Mouse (Mus musculus) retina, postnatal 1 day (tissue): Measurements from ENCODE around the gene Arpc5.

Experiments used
- DNase-seq: peaks from one replicate; pipeline ENCODE4 v3.0.0-alpha.2; 2012

Gene Arpc5

DNA sequence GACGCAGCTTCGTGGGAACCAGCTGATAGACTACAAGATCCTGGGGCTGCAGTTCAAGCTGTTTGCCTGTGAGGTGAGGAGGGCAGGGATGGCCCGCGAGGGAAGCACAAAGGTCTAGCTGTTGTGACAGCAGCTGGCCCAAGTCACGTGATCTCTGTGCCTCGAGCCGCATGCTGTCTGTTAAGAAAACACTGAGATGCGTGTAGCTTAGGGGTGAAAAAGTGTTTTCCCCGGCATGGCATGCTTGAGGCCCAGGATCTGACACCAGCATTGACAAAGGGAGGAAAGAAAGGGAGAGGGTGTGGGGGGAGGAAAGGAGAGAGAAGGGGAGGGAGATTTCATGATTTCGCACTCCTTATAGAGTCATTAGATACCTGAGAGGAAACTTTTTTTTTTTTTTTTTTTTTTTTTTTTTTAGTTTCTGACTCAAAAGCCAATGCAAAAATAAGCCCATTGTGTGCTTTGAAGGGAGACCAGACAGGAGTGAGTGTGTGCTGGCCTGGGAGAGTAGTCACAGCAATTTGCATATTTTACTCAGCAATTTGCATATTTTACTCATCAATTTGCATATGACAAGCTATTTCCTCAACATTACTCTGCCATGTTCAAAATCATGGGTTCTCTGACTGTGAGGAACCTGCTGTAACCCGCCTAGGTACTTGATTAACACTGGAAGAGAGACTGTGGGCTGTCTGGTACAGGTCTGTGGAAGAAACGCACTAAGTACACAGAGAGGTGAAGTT, 50.9 kb downstream of the Arpc5 start:
- peak; percentile 74 for DNase-seq

- peak; percentile 32 for DNase-seq
Observed at GRCm38 (mm10) chr1:152817794-152818193, 51.5 kb downstream of the Arpc5 start.

DNA sequence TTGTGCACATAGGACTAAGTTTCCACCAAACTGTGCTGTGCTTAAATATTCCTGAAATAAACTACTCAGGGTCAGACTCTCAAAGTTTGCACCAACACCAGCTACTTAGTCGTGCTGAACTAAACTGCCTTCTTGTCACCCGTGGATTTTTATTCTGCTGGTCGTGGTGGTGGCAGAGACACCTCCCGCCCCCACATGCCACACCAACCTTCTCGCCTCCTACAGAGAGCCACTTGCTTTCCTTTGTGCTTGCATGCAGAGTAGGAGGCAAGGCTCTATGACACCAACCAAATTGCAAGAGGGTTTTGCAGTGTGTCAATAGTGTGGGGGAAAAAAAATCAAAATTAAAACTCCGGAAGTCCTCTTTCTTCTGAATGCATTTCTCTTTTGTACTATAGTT, 53.2 kb downstream of the Arpc5 start:
- no peak for DNase-seq

DNA sequence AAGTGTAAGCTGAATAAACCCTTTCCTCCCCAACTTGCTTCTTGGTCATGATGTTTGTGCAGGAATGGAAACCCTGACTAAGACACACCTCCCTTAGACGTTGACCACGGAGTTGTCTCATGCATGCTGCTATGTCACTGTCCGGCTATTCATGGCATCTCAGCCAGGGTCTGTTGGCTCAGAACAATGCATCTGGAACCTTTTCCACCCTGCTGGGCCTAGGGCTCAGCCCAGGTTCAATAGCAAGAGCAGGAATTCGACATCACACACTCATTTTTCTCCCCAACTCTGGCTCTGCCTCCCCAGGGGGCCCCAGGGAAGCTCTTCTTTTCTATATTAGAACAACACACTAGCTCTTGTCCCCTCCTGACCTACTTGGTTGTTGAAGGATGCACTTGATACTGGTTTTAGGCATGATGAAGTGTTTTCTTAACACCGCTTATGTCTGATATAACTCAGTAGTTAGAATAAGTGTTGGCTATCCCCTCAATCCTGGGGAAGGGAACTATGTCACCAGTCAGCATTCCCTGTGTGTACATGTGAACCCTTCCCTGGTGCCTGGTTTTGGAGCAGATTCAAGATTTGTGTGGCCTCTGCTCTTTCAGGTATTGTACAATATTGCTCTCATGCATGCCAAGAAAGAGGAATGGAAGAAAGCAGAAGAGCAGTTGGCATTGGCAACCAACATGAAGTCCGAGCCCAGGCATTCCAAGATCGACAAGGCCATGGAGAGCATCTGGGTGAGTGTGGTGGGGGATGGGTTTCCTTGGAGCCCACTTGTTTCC, 54.8 kb downstream of the Arpc5 start:
- DNase-seq = no peak

DNA sequence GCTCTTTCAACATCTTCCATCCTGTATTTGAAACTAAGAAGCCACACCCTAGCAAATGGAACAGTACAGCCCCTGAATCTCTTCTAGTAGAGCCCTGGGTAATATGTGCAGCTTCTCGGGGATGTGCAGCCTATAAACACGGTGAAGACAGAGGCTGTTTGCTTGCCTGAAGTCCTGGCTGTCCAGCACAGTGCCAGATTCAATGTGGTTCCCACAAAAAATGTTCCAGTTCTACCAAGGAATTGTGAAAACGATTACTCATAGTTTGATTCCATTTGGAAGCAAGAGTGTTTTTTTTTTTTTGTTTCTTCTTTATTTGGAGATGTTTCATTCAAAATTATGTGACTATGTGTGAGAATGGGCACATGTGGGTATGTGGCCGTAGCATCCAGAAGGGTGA, 55.4 kb downstream of the Arpc5 start:
- no peak for DNase-seq

- no peak for DNase-seq
Observed at GRCm38 (mm10) chr1:152824206-152824605, 57.9 kb downstream of the Arpc5 start.
